Comparison of ENCODE assay signal across 8 mouse cellular contexts in the genomic region with DNA sequence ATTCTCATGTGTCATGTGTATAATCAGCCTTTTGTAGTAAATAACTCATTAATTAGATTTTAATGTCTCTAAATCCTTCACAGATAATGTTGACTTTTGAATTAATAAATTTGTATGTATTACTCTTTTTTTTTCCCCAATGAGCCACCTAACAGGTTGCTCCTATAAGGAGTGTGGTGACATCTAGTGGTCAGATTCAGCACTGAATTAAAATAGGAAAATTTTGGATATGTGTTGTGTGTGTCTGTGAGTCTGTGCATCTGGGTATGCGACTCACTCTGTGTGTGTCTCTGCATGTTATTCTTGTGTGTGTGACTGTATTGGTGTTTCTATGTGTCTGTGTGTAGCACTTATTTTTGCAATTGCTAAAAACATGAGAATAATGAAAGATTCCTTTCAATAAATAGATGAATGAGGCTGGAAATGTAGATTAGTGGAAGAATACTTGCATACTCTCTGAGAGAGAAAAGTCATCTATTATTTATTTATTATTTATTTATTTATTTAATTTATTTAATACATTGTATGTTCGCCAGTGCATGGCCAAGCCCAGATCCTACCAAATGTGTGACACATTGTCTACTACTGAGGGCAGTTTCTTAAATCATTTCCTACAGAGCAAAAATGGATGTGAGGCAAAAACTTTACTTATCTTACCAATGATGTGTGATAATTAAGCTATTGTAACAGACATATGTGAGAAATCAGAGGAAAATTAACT.
DNase-seq lines count a peak whose midpoint lies in the region; ATAC-seq lines count a peak whose summit lies in the region.

No protein-coding gene starts in this region.

- H3K27me3 ChIP-seq in limb, embryonic 13.5 days: no peaks in the 10 kb centered on the region
- no peaks in the 10 kb centered on the region for H3K27me3 ChIP-seq in limb, embryonic 10.5 days (ENCODE audit: low read depth, poor library complexity, severe bottlenecking)
- no peaks in the 10 kb centered on the region for H3K27me3 ChIP-seq in forebrain, embryonic 13.5 days
- H3K27me3 ChIP-seq in midbrain, embryonic 14.5 days (ENCODE audit: control insufficient read depth, insufficient read depth, low read length): no peaks in the 10 kb centered on the region

- no peaks in the 10 kb centered on the region for H3K4me1 ChIP-seq in limb, embryonic 13.5 days
- H3K4me1 ChIP-seq in limb, embryonic 10.5 days: no peaks in the 10 kb centered on the region
- no peaks in the 10 kb centered on the region for H3K4me1 ChIP-seq in forebrain, embryonic 13.5 days
- no peaks in the 10 kb centered on the region for H3K4me1 ChIP-seq in midbrain, embryonic 14.5 days (ENCODE audit: control insufficient read depth, insufficient read depth, low read length)

- no peak overlapping the region for H3K9ac ChIP-seq in limb, embryonic 13.5 days
- no peak overlapping the region for H3K9ac ChIP-seq in forebrain, embryonic 13.5 days
- H3K9ac ChIP-seq in midbrain, embryonic 14.5 days (replicated peaks; ENCODE audit: low read length): no peak overlapping the region

- H3K4me3 ChIP-seq in limb, embryonic 13.5 days: no peak overlapping the region
- no peak overlapping the region for H3K4me3 ChIP-seq in limb, embryonic 10.5 days
- no peak overlapping the region for H3K4me3 ChIP-seq in forebrain, embryonic 13.5 days
- no peak overlapping the region for H3K4me3 ChIP-seq in midbrain, embryonic 14.5 days (replicated peaks; ENCODE audit: low read depth, low read length)

- WGBS in limb, embryonic 13.5 days: 65% methylated on average over 2 of the region's 2 CpGs
- WGBS in limb, embryonic 10.5 days: 72% methylated on average over 2 of the region's 2 CpGs
- WGBS in forebrain, embryonic 13.5 days: 52% methylated on average over 2 of the region's 2 CpGs
- WGBS in midbrain, embryonic 14.5 days: 73% methylated on average over 2 of the region's 2 CpGs

- ATAC-seq in cerebellum, adult (ENCODE audit: insufficient number of reproducible peaks, low FRiP score, low TSS enrichment): no peak
- peak; percentile 28; the same call in 1 of the 2 replicates for ATAC-seq in limb, embryonic 13.5 days (ENCODE audit: low FRiP score, low read depth)
- ATAC-seq in forebrain, embryonic 13.5 days: peak; percentile 84
- ATAC-seq in midbrain, embryonic 14.5 days (ENCODE audit: low FRiP score, low TSS enrichment): peak; percentile 81; the same call in 1 of the 2 replicates

- no peaks in the 10 kb centered on the region for H3K9me3 ChIP-seq in limb, embryonic 13.5 days
- H3K9me3 ChIP-seq in limb, embryonic 10.5 days (replicated peaks): no peaks in the 10 kb centered on the region
- no peaks in the 10 kb centered on the region for H3K9me3 ChIP-seq in forebrain, embryonic 13.5 days (replicated peaks)
- H3K9me3 ChIP-seq in midbrain, embryonic 14.5 days (ENCODE audit: control insufficient read depth, low read length): no peaks in the 10 kb centered on the region

- H3K27ac ChIP-seq in limb, embryonic 13.5 days: no peak overlapping the region
- no peak overlapping the region for H3K27ac ChIP-seq in limb, embryonic 10.5 days
- no peak overlapping the region for H3K27ac ChIP-seq in forebrain, embryonic 13.5 days
- no peak overlapping the region for H3K27ac ChIP-seq in midbrain, embryonic 14.5 days (replicated peaks; ENCODE audit: low read depth, low read length)

- no peak overlapping the region for H3K4me2 ChIP-seq in limb, embryonic 13.5 days (replicated peaks)
- no peak overlapping the region for H3K4me2 ChIP-seq in forebrain, embryonic 13.5 days
- H3K4me2 ChIP-seq in midbrain, embryonic 14.5 days (ENCODE audit: low read length): no peak overlapping the region

- DNase-seq in cerebellum, adult 8-10 months: peak; percentile 6
- DNase-seq in limb, embryonic 10.5 days (ENCODE audit: low spot score): no peak
- peak; percentile 87 for DNase-seq in midbrain, embryonic 14.5 days
- no peak for DNase-seq in right cerebral cortex, adult 18-20 months
- DNase-seq in testis, postnatal 10 days (ENCODE audit: low spot score): no peak

- H3K36me3 ChIP-seq in limb, embryonic 13.5 days: no peaks in the 10 kb centered on the region
- no peaks in the 10 kb centered on the region for H3K36me3 ChIP-seq in limb, embryonic 10.5 days
- no peaks in the 10 kb centered on the region for H3K36me3 ChIP-seq in forebrain, embryonic 13.5 days (ENCODE audit: poor library complexity, severe bottlenecking)
- H3K36me3 ChIP-seq in midbrain, embryonic 14.5 days (ENCODE audit: control insufficient read depth, insufficient read depth, low read length): no peaks in the 10 kb centered on the region

Comparison
In these comparisons a context has a peak if more than half of its experiments do, and no peak if none do; other contexts are left out.
1. DNase-seq: peak in cerebellum, adult 8-10 months (single experiment) and midbrain, embryonic 14.5 days (single experiment); none in limb, embryonic 10.5 days (single experiment), right cerebral cortex, adult 18-20 months (single experiment) and testis, postnatal 10 days (single experiment).